Mouse (Mus musculus): ENCODE data around the gene Gm20388. TPM values are rescaled to one million over a fixed set of nuclear protein-coding genes. Genes with fewer than 3 reads are reported as not detected.

The Gm20388 gene
- polyA plus RNA-seq, 1 experiment from 2014 or later: 1.7 TPM

DNA sequence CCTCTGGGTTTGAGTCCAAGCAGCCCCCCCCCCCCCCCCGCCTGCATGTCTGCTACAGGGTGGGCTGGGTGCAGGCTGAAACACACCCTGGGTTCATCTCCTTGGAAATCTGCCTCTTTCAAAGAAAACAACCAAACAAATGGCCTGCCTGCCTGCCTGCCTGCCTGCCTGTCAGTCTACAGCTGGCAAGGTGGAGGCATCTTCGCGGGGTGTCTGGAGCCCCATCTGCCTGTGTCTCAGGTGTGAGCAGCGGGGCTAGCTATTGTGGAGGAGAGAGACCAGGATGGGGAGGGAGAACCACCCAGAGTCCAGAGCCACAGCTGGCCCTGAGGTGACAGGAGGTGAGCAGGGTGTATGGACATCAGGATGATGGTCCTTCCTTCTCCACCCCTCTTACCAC lies 647.5 kb downstream of the Gm20388 start:
- Histone ChIP-seq H3K9me3 (no peaks in the 10 kb centered on the region), H3K27ac (peak overlapping the region; percentile 82), H3K4me1 (replicated peaks) (peaks cover 100% of the 10 kb centered on the region), H3K27me3 (ENCODE audit: insufficient read depth, poor library complexity, severe bottlenecking) (0 out of 2 replicates have a peak, but pooled peaks cover 7% of the 10 kb centered on the region), H3K4me3 (no peak overlapping the region), H3K36me3 (peaks cover 64% of the 10 kb centered on the region)
- no peak for DNase-seq (ENCODE audit: low spot score)
- WGBS: 76% methylated on average over 4 of the region's 4 CpGs

DNA sequence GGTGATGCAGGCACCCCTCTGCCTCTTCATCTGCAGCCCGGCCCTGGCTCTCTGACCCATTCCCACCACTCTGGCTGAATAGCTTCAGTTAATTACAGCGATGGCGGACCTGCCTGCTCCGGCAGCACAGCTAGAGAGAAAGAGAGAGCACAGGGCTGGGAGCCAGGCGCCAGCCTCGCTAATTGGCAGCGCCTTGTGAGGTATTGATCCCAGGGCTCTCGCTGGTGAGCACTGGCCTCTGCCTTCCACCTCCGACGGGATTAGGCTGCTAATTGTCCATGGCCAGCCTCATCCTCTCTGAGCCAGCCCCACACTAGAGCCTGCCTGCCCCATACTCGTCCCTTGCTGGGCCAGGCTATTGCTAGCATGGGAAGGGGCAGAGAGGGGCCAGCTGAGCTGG lies 649.0 kb downstream of the Gm20388 start:
- Histone ChIP-seq H3K36me3 (peaks cover 64% of the 10 kb centered on the region), H3K4me3 (no peak overlapping the region), H3K9me3 (no peaks in the 10 kb centered on the region), H3K4me1 (replicated peaks) (peaks cover 100% of the 10 kb centered on the region), H3K27me3 (ENCODE audit: insufficient read depth, poor library complexity, severe bottlenecking) (0 out of 2 replicates have a peak, but pooled peaks cover 7% of the 10 kb centered on the region), H3K27ac (peak overlapping the region; percentile 82)
- WGBS: 24% methylated on average over 11 of the region's 11 CpGs
- DNase-seq (ENCODE audit: low spot score): no peak

DNA sequence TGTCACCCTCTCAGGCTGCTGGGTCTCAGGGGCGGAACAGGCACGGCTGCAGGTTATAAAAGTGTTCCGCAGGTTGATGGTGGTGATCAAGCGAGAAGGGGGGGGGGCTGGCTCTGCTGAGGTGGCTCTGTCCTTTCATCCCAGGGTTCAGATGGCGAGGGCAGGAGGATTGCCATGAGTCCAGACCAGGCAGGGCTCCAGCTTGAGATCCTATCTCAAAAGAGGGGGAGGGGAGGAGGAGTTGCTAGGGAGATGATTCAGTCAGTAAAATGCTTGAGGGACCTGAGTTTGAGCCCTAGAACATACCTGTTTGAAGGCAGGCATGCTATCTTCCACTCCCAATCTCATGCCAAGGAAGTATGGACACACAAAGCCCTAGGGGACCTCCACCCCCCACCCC lies 649.9 kb downstream of the Gm20388 start:
- Histone ChIP-seq H3K4me1 (replicated peaks) (peaks cover 100% of the 10 kb centered on the region), H3K9me3 (no peaks in the 10 kb centered on the region), H3K4me3 (no peak overlapping the region), H3K27ac (peak overlapping the region; percentile 82), H3K36me3 (peaks cover 59% of the 10 kb centered on the region), H3K27me3 (ENCODE audit: insufficient read depth, poor library complexity, severe bottlenecking) (0 out of 2 replicates have a peak, but pooled peaks cover 7% of the 10 kb centered on the region)
- WGBS: 86% methylated on average over 5 of the region's 5 CpGs
- DNase-seq (ENCODE audit: low spot score): no peak

GRCm38 (mm10) chr8:120561539-120562435 lies 651.1 kb downstream of the Gm20388 start:
- peaks cover 61% of the 10 kb centered on the region for H3K36me3 ChIP-seq
- 84% methylated on average over 22 of the region's 22 CpGs for WGBS
- no peak overlapping the region for H3K4me3 ChIP-seq
- H3K27me3 ChIP-seq (ENCODE audit: insufficient read depth, poor library complexity, severe bottlenecking): peaks cover 10% of the 10 kb centered on the region; the same call in 1 of the 2 replicates
- no peak for DNase-seq (ENCODE audit: low spot score)
- no peaks in the 10 kb centered on the region for H3K9me3 ChIP-seq
- H3K4me1 ChIP-seq (replicated peaks): peaks cover 100% of the 10 kb centered on the region
- peak overlapping the region; percentile 84 for H3K27ac ChIP-seq

DNA sequence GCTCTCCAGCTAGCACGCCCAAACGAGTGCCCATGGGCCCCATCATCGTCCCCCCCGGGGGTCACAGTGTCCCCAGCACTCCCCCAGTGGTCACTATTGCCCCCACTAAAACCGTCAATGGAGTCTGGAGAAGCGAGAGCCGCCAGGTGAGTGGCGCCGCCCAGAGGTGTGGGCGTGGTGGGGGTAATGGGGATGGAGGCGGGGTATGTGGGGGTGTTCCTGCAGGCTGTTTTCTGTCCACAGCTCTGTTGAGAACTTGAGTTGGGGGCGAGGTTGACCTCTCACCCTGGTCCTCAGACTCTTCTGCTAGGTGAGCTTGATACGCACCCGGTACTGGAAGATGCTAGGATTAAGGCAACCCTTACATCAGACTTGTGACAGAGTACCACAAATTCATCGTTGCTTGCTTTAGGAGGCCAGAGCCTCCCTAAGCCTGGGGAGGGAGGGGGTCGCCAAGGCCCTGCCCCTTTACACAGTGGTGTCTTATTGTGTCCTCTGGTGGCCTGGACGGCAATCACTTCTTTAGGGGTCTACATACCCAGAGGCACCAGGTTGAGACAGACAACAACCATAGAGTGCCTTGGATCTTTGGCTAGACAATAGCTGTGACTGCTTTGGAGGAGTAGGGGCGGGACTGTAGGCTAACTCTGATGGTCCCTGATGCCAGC lies 652.2 kb downstream of the Gm20388 start:
- no peaks in the 10 kb centered on the region for H3K9me3 ChIP-seq
- no peak overlapping the region for H3K4me3 ChIP-seq
- 81% methylated on average over 18 of the region's 18 CpGs for WGBS
- H3K4me1 ChIP-seq (replicated peaks): peaks cover 100% of the 10 kb centered on the region
- peak overlapping the region; percentile 84 for H3K27ac ChIP-seq
- H3K36me3 ChIP-seq: peaks cover 66% of the 10 kb centered on the region
- no peak for DNase-seq (ENCODE audit: low spot score)
- H3K27me3 ChIP-seq (ENCODE audit: insufficient read depth, poor library complexity, severe bottlenecking): peaks cover 7% of the 10 kb centered on the region; the same call in 1 of the 2 replicates

DNA sequence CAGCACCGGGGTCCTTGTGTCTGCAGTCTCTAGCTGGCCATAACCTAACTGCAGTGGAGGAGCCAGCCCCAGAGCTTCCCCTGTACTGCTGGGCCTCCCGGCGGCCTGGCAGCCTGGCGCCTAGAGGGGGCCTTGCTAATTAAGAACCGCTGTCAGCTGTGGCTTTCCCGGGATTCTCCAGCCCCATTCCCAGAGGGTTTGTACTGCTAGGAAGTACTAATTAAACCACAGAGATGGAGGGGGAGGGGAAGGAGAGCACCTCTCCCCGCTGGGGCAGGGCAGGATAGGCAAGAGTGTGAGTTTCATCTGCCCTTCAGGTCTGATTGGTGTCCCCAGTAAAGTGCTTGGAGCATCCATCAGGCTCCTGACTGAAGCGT lies 652.7 kb downstream of the Gm20388 start:
- 14% methylated on average over 8 of the region's 8 CpGs for WGBS
- Histone ChIP-seq H3K36me3 (peaks cover 68% of the 10 kb centered on the region), H3K4me3 (0 out of 2 replicates have a peak overlapping the region, but pooled peaks have one; percentile 11), H3K9me3 (no peaks in the 10 kb centered on the region), H3K27ac (peak overlapping the region; percentile 84), H3K4me1 (replicated peaks) (peaks cover 100% of the 10 kb centered on the region), H3K27me3 (ENCODE audit: insufficient read depth, poor library complexity, severe bottlenecking) (peaks cover 3% of the 10 kb centered on the region; the same call in 1 of the 2 replicates)
- no peak for DNase-seq (ENCODE audit: low spot score)

- Histone ChIP-seq H3K27me3 (ENCODE audit: insufficient read depth, poor library complexity, severe bottlenecking) (peaks cover 3% of the 10 kb centered on the region; the same call in 1 of the 2 replicates), H3K9me3 (no peaks in the 10 kb centered on the region), H3K36me3 (peaks cover 69% of the 10 kb centered on the region), H3K4me3 (peak overlapping the region; percentile 11; the same call in 1 of the 2 replicates), H3K4me1 (replicated peaks) (peaks cover 95% of the 10 kb centered on the region), H3K27ac (peak overlapping the region; percentile 84)
- peak; percentile 50 for DNase-seq (ENCODE audit: low spot score)
- WGBS: 47% methylated on average over 20 of the region's 20 CpGs
Measured at GRCm38 (mm10) chr8:120563851-120564837, 653.5 kb downstream of the Gm20388 start.

DNA sequence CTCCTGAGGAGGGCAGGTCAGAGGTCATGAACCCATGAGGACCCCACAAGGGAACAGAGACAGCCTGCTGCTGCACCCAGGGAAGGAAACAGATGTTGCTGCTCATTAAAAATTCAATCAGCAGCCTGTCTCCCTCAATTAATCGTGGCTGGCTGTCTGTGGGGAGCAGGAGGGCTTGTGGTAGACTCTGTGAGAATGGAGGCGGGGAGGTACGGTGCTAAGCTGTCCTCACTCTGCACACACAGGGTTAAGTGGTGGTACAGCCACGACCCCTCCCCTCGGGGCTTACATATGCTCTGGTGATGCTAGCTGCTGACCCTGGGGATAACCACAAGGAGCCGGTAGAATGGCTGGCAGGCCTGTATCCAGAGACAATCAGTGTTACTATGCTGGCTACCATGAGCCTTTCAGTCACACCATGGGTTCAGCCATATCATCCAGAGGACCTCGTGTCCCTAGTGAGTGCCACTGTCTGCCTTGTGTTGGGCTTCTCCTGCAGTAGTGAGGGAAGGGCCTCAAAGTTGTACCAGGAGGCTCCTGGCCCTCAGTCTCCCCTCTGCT lies 654.6 kb downstream of the Gm20388 start:
- Histone ChIP-seq H3K27ac (peak overlapping the region; percentile 75), H3K4me3 (no peak overlapping the region; the same call in 1 of the 2 replicates), H3K27me3 (ENCODE audit: insufficient read depth, poor library complexity, severe bottlenecking) (peaks cover 3% of the 10 kb centered on the region; the same call in 1 of the 2 replicates), H3K36me3 (peaks cover 77% of the 10 kb centered on the region), H3K9me3 (no peaks in the 10 kb centered on the region), H3K4me1 (replicated peaks) (peaks cover 95% of the 10 kb centered on the region)
- 13% methylated on average over 7 of the region's 7 CpGs for WGBS
- peak; percentile 61 for DNase-seq (ENCODE audit: low spot score)

DNA sequence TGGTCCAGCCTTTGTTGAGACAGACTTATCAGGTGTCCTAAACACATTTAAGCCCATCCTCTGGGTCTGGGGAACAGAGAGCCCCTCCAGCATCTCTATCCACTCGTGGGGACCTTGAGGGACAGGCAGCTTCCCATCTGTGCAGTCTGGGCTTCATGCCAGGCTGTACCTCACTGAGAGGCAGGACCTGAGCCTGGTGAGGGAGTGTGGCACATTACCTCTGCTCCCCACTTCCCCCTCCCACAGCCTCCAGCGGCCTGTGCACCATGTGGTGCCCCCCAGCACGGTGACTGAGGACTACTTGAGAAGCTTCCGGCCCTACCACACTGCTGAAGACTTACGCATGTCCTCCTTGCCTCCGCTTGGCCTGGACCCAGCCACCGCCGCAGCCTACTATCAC lies 656.0 kb downstream of the Gm20388 start:
- peaks cover 86% of the 10 kb centered on the region for H3K36me3 ChIP-seq
- WGBS: 90% methylated on average over 8 of the region's 8 CpGs
- peak overlapping the region; percentile 74 for H3K27ac ChIP-seq
- no peak overlapping the region for H3K4me3 ChIP-seq
- DNase-seq (ENCODE audit: low spot score): no peak
- no peaks in the 10 kb centered on the region for H3K9me3 ChIP-seq
- H3K4me1 ChIP-seq (replicated peaks): peaks cover 95% of the 10 kb centered on the region
- H3K27me3 ChIP-seq (ENCODE audit: insufficient read depth, poor library complexity, severe bottlenecking): peaks cover 3% of the 10 kb centered on the region; the same call in 1 of the 2 replicates

GRCm38 (mm10) chr8:120567731-120568130 lies 657.1 kb downstream of the Gm20388 start:
- peaks cover 91% of the 10 kb centered on the region for H3K36me3 ChIP-seq
- WGBS: 95% methylated on average over 17 of the region's 17 CpGs
- peaks cover 3% of the 10 kb centered on the region; the same call in 1 of the 2 replicates for H3K27me3 ChIP-seq (ENCODE audit: insufficient read depth, poor library complexity, severe bottlenecking)
- DNase-seq (ENCODE audit: low spot score): no peak
- no peaks in the 10 kb centered on the region for H3K9me3 ChIP-seq
- H3K4me3 ChIP-seq: no peak overlapping the region
- H3K4me1 ChIP-seq (replicated peaks): peaks cover 95% of the 10 kb centered on the region
- 0 out of 2 replicates have a peak overlapping the region, but pooled peaks have one; percentile 74 for H3K27ac ChIP-seq

GRCm38 (mm10) chr8:120568164-120568798 lies 657.6 kb downstream of the Gm20388 start:
- H3K9me3 ChIP-seq: no peaks in the 10 kb centered on the region
- no peak overlapping the region for H3K4me3 ChIP-seq
- H3K27me3 ChIP-seq (ENCODE audit: insufficient read depth, poor library complexity, severe bottlenecking): peaks cover 3% of the 10 kb centered on the region; the same call in 1 of the 2 replicates
- WGBS: 98% methylated on average over 37 of the region's 37 CpGs
- peaks cover 94% of the 10 kb centered on the region for H3K36me3 ChIP-seq
- peak overlapping the region; percentile 5; the same call in 1 of the 2 replicates for H3K27ac ChIP-seq
- peaks cover 95% of the 10 kb centered on the region for H3K4me1 ChIP-seq (replicated peaks)
- no peak for DNase-seq (ENCODE audit: low spot score)

Data from hindbrain, embryonic 10.5 days (tissue).